Mouse (Mus musculus) forebrain, embryonic 14.5 days (tissue): ENCODE measurements around the gene Cd164l2. TPM values are rescaled to one million over a fixed set of nuclear protein-coding genes. Genes with fewer than 3 reads are reported as not detected.

Experiments used
- ATAC-seq: fragments of 200-750 bp; cut with Nextera tagmentation; 2 replicates; pipeline ENCODE4 v1.8.0; 2017; ENCODE audit warnings: mild to moderate bottlenecking, moderate library complexity
- DNase-seq: peaks from one replicate; pipeline ENCODE4 v3.0.0-alpha.2; 2015; ENCODE audit warnings: low spot score
- H3K27ac ChIP-seq: fragments of 300-500 bp; sonication (generic); 2 replicates; pipeline ENCODE4 v1.5.1; 2014; ENCODE audit warnings: low read depth, mild to moderate bottlenecking, control low read depth, low read length, moderate library complexity
- H3K27me3 ChIP-seq: fragments of 300-500 bp; sonication (generic); replicated peaks from 2 replicates; pipeline ENCODE4 v1.6.1; 2014; ENCODE audit warnings: low read length, control low read depth, mixed read lengths; ENCODE audit not compliant: control insufficient read depth, insufficient read depth
- H3K36me3 ChIP-seq: fragments of 300-500 bp; sonication (generic); 2 replicates; pipeline ENCODE4 v1.6.1; 2014; ENCODE audit warnings: low read length, control low read depth; ENCODE audit not compliant: control insufficient read depth, insufficient read depth
- H3K4me1 ChIP-seq: fragments of 300-500 bp; sonication (generic); 2 replicates; pipeline ENCODE4 v1.6.1; 2014; ENCODE audit warnings: antibody characterized with exemption, low read length, control low read depth; ENCODE audit not compliant: control insufficient read depth, insufficient read depth
- H3K4me2 ChIP-seq: fragments of 300-500 bp; sonication (generic); 2 replicates; pipeline ENCODE4 v1.6.1; 2014; ENCODE audit warnings: mild to moderate bottlenecking, control low read depth, low read length
- H3K4me3 ChIP-seq: fragments of 300-500 bp; sonication (generic); 2 replicates; pipeline ENCODE4 v1.5.1; 2014; ENCODE audit warnings: low read depth, low read length, control low read depth
- H3K9ac ChIP-seq: fragments of 300-500 bp; sonication (generic); 2 replicates; pipeline ENCODE4 v1.6.1; 2014; ENCODE audit warnings: mild to moderate bottlenecking, low read length, control low read depth, moderate library complexity
- H3K9me3 ChIP-seq: fragments of 300-500 bp; sonication (generic); replicated peaks from 2 replicates; pipeline ENCODE4 v1.6.1; 2016; ENCODE audit warnings: low read length, control low read depth, mixed read lengths; ENCODE audit not compliant: control insufficient read depth
- WGBS: fragments of 180-500 bp; shearing (Covaris S2); extraction: QIAGEN DNeasy Blood & Tissue Kit; methylation state at CpG from one replicate; pipeline ENCODE4 v1.1.7; 2014; 5-methylcytosine and 5-hydroxymethylcytosine counted together
- polyA plus RNA-seq: library from polyadenylated mRNA; unstranded; fragments of >200 nt; fragmentation: Nextera tagmentation; extraction: Ambion mirVana; gene quantifications from 2 replicates; pipeline ENCODE4 v1.2.1, GENCODE M21; 2014

Gene Cd164l2
- polyA plus RNA-seq, 1 experiment from 2014 or later, result 0.43 TPM

- Histone ChIP-seq H3K4me2 (no peak overlapping the region), H3K27me3 (no peaks in the 10 kb centered on the region), H3K9me3 (no peaks in the 10 kb centered on the region), H3K4me1 (peaks cover 42% of the 10 kb centered on the region), H3K27ac (peak overlapping the region; percentile 87), H3K9ac (peak overlapping the region; percentile 29; the same call in 1 of the 2 replicates), H3K36me3 (peaks cover 33% of the 10 kb centered on the region), H3K4me3 (no peak overlapping the region)
- WGBS, result 9% methylated on average over 13 of the region's 13 CpGs
- DNase-seq (peak; percentile 73), ATAC-seq (peak; percentile 47)
Measured at GRCm38 (mm10) chr4:133197801-133198286, 14.1 kb upstream of the Cd164l2 start.

GRCm38 (mm10) chr4:133198337-133199180 lies 13.4 kb upstream of the Cd164l2 start:
- Histone ChIP-seq H3K4me1 (peaks cover 42% of the 10 kb centered on the region), H3K4me2 (no peak overlapping the region), H3K9ac (peak overlapping the region; percentile 38; the same call in 1 of the 2 replicates), H3K27me3 (no peaks in the 10 kb centered on the region), H3K9me3 (no peaks in the 10 kb centered on the region), H3K27ac (peak overlapping the region; percentile 87), H3K4me3 (no peak overlapping the region), H3K36me3 (peaks cover 25% of the 10 kb centered on the region)
- 0 out of 2 replicates have a peak, but pooled peaks have one; percentile 11 for ATAC-seq
- peak; percentile 49 for DNase-seq
- WGBS, result 16% methylated on average over 19 of the region's 19 CpGs

- ATAC-seq (no peak), DNase-seq (no peak)
- H3K9ac ChIP-seq, result no peak overlapping the region
- 73% methylated on average over 6 of the region's 6 CpGs for WGBS
- no peaks in the 10 kb centered on the region for H3K27me3 ChIP-seq
- H3K4me1 ChIP-seq, result peaks cover 42% of the 10 kb centered on the region
- H3K36me3 ChIP-seq, result peaks cover 17% of the 10 kb centered on the region
- no peak overlapping the region for H3K4me2 ChIP-seq
- no peaks in the 10 kb centered on the region for H3K9me3 ChIP-seq
- H3K27ac ChIP-seq, result no peak overlapping the region
- no peak overlapping the region for H3K4me3 ChIP-seq
Measured at GRCm38 (mm10) chr4:133199743-133200142, 12.2 kb upstream of the Cd164l2 start.

GRCm38 (mm10) chr4:133200343-133200742 lies 11.6 kb upstream of the Cd164l2 start:
- peak; percentile 68 for DNase-seq
- whole genome bisulfite sequencing, result 28% methylated on average over 21 of the region's 21 CpGs
- H3K4me3 ChIP-seq, result no peak overlapping the region
- H3K27ac ChIP-seq, result peak overlapping the region; percentile 63
- H3K4me2 ChIP-seq, result no peak overlapping the region
- peak; percentile 22; the same call in 1 of the 2 replicates for ATAC-seq
- no peaks in the 10 kb centered on the region for H3K27me3 ChIP-seq
- H3K36me3 ChIP-seq, result peaks cover 11% of the 10 kb centered on the region
- H3K4me1 ChIP-seq, result peaks cover 42% of the 10 kb centered on the region
- peak overlapping the region; percentile 29; the same call in 1 of the 2 replicates for H3K9ac ChIP-seq
- H3K9me3 ChIP-seq, result no peaks in the 10 kb centered on the region

GRCm38 (mm10) chr4:133201006-133201771 lies 10.7 kb upstream of the Cd164l2 start:
- DNase-seq (peak; percentile 63), ATAC-seq (no peak)
- peaks cover 41% of the 10 kb centered on the region for H3K4me1 ChIP-seq
- H3K27me3 ChIP-seq, result no peaks in the 10 kb centered on the region
- H3K9ac ChIP-seq, result peak overlapping the region; percentile 29; the same call in 1 of the 2 replicates
- no peak overlapping the region for H3K4me3 ChIP-seq
- H3K4me2 ChIP-seq, result no peak overlapping the region
- no peaks in the 10 kb centered on the region for H3K9me3 ChIP-seq
- peak overlapping the region; percentile 63 for H3K27ac ChIP-seq
- peaks cover 3% of the 10 kb centered on the region for H3K36me3 ChIP-seq
- WGBS, result 71% methylated on average over 8 of the region's 8 CpGs

- DNase-seq, result no peak
- no peaks in the 10 kb centered on the region for H3K27me3 ChIP-seq
- no peaks in the 10 kb centered on the region for H3K9me3 ChIP-seq
- WGBS, result 96% methylated on average over 3 of the region's 3 CpGs
- H3K36me3 ChIP-seq, result no peaks in the 10 kb centered on the region
- no peak overlapping the region for H3K4me2 ChIP-seq
- no peak overlapping the region for H3K9ac ChIP-seq
- H3K4me1 ChIP-seq, result peaks cover 31% of the 10 kb centered on the region
- ATAC-seq, result no peak
- no peak overlapping the region for H3K4me3 ChIP-seq
- no peak overlapping the region for H3K27ac ChIP-seq
Measured at GRCm38 (mm10) chr4:133202254-133202653, 9.7 kb upstream of the Cd164l2 start.

GRCm38 (mm10) chr4:133203591-133203990 lies 8.3 kb upstream of the Cd164l2 start:
- WGBS, result 50% methylated on average over 3 of the region's 3 CpGs
- no peaks in the 10 kb centered on the region; the same call in 1 of the 2 replicates for H3K27me3 ChIP-seq
- DNase-seq (no peak), ATAC-seq (no peak)
- no peaks in the 10 kb centered on the region for H3K36me3 ChIP-seq
- peaks cover 17% of the 10 kb centered on the region for H3K4me1 ChIP-seq
- H3K9me3 ChIP-seq, result no peaks in the 10 kb centered on the region
- no peak overlapping the region for H3K27ac ChIP-seq
- H3K4me2 ChIP-seq, result no peak overlapping the region
- H3K4me3 ChIP-seq, result no peak overlapping the region
- no peak overlapping the region for H3K9ac ChIP-seq

- H3K36me3 ChIP-seq, result no peaks in the 10 kb centered on the region
- H3K4me3 ChIP-seq, result no peak overlapping the region
- no peaks in the 10 kb centered on the region; the same call in 1 of the 2 replicates for H3K27me3 ChIP-seq
- H3K9ac ChIP-seq, result no peak overlapping the region
- DNase-seq (peak; percentile 39), ATAC-seq (no peak)
- no peaks in the 10 kb centered on the region for H3K9me3 ChIP-seq
- no peak overlapping the region for H3K4me2 ChIP-seq
- H3K4me1 ChIP-seq, result peaks cover 13% of the 10 kb centered on the region
- WGBS, result 53% methylated on average over 7 of the region's 7 CpGs
- peak overlapping the region; percentile 35; the same call in 1 of the 2 replicates for H3K27ac ChIP-seq
Measured at GRCm38 (mm10) chr4:133204379-133204778, 7.6 kb upstream of the Cd164l2 start.
